Mouse (Mus musculus) stomach, postnatal 0 days (tissue): ENCODE results near the gene Cyp2d10. TPM values are rescaled to one million over a fixed set of nuclear protein-coding genes. Genes with fewer than 3 reads are reported as not detected.

Source experiments
- ATAC-seq: fragments of 200-750 bp; cut with Nextera tagmentation; 2 replicates; pipeline ENCODE4 v1.8.0; 2017; ENCODE audit not compliant: low FRiP score, low TSS enrichment
- DNase-seq: peaks from one replicate; pipeline ENCODE4 v3.0.0-alpha.2; 2016; ENCODE audit warnings: low spot score
- H3K27ac ChIP-seq: fragments of 300-500 bp; sonication (generic); replicated peaks from 2 replicates; pipeline ENCODE4 v1.5.1; 2014; ENCODE audit warnings: mild to moderate bottlenecking, control low read depth
- H3K27me3 ChIP-seq: fragments of 300-500 bp; sonication (generic); 2 replicates; pipeline ENCODE4 v1.6.1; 2014; ENCODE audit warnings: low read length; ENCODE audit not compliant: control insufficient read depth, insufficient read depth
- H3K36me3 ChIP-seq: fragments of 300-500 bp; sonication (generic); 2 replicates; pipeline ENCODE4 v1.6.1; 2014; ENCODE audit warnings: low read length, mixed read lengths; ENCODE audit not compliant: control insufficient read depth, insufficient read depth
- H3K4me1 ChIP-seq: fragments of 300-500 bp; sonication (generic); replicated peaks from 2 replicates; pipeline ENCODE4 v1.6.1; 2014; ENCODE audit warnings: antibody characterized with exemption; ENCODE audit not compliant: control insufficient read depth, insufficient read depth
- H3K4me2 ChIP-seq: fragments of 300-500 bp; sonication (generic); replicated peaks from 2 replicates; pipeline ENCODE4 v1.6.1; 2014; ENCODE audit warnings: low read depth, mild to moderate bottlenecking, control low read depth, moderate library complexity
- H3K4me3 ChIP-seq: fragments of 300-500 bp; sonication (generic); 2 replicates; pipeline ENCODE4 v1.5.1; 2014; ENCODE audit warnings: low read depth, low read length, control low read depth
- H3K9ac ChIP-seq: fragments of 300-500 bp; sonication (generic); 2 replicates; pipeline ENCODE4 v1.6.1; 2014; ENCODE audit warnings: mild to moderate bottlenecking, low read length, control low read depth, mixed read lengths
- H3K9me3 ChIP-seq: fragments of 300-500 bp; sonication (generic); 2 replicates; pipeline ENCODE4 v1.6.1; 2016; ENCODE audit warnings: low read length; ENCODE audit not compliant: control insufficient read depth
- CTCF ChIP-seq: IDR thresholded peaks from 2 replicates; pipeline ENCODE4 v1.5.1; 2016; ENCODE audit warnings: antibody characterized with exemption, low read depth, mild to moderate bottlenecking, moderate library complexity
- EP300 ChIP-seq: optimal IDR thresholded peaks from 2 replicates; pipeline ENCODE3; 2016; ENCODE audit warnings: antibody characterized with exemption
- WGBS: fragments of 180-500 bp; shearing (Covaris S2); extraction: QIAGEN DNeasy Blood & Tissue Kit; methylation state at CpG from one replicate; pipeline ENCODE4 v1.1.7; 2014; 5-methylcytosine and 5-hydroxymethylcytosine counted together
- polyA plus RNA-seq: library from polyadenylated mRNA; unstranded; fragments of >200 nt; fragmentation: Nextera tagmentation; extraction: Ambion mirVana; gene quantifications from 2 replicates; pipeline ENCODE4 v1.2.1, GENCODE M21; 2015

The Cyp2d10 gene
- polyA plus RNA-seq, 1 experiment from 2014 or later = 2.1 TPM

GRCm38 (mm10) chr15:82378261-82379180 lies 28.5 kb downstream of the Cyp2d10 start:
- H3K9ac ChIP-seq = 0 out of 2 replicates have a peak overlapping the region, but pooled peaks have one; percentile 18
- DNase-seq = no peak
- no peaks in the 10 kb centered on the region for H3K27me3 ChIP-seq
- peak overlapping the region; percentile 92 for H3K27ac ChIP-seq
- no peaks in the 10 kb centered on the region; the same call in 1 of the 2 replicates for H3K4me1 ChIP-seq
- no peak for ATAC-seq
- WGBS = 35% methylated on average over 15 of the region's 15 CpGs
- no peaks in the 10 kb centered on the region for H3K9me3 ChIP-seq
- peak overlapping the region; percentile 45; the same call in 1 of the 2 replicates for H3K4me3 ChIP-seq
- TF ChIP-seq CTCF (no peak), EP300 (no peak)
- H3K36me3 ChIP-seq = no peaks in the 10 kb centered on the region
- peak overlapping the region; percentile 72 for H3K4me2 ChIP-seq

GRCm38 (mm10) chr15:82377701-82378100 lies 29.3 kb downstream of the Cyp2d10 start:
- Histone ChIP-seq H3K9ac (no peak overlapping the region), H3K27me3 (no peaks in the 10 kb centered on the region), H3K36me3 (no peaks in the 10 kb centered on the region), H3K27ac (peak overlapping the region; percentile 92), H3K4me3 (no peak overlapping the region), H3K9me3 (no peaks in the 10 kb centered on the region), H3K4me1 (no peaks in the 10 kb centered on the region; the same call in 1 of the 2 replicates), H3K4me2 (peak overlapping the region; percentile 72)
- no peak for ATAC-seq
- no peak for TF ChIP-seq EP300
- no peak for TF ChIP-seq CTCF
- no peak for DNase-seq
- WGBS = 73% methylated on average over 5 of the region's 5 CpGs

- 46% methylated on average over 17 of the region's 17 CpGs for WGBS
- Histone ChIP-seq H3K36me3 (no peaks in the 10 kb centered on the region), H3K4me3 (no peak overlapping the region), H3K9ac (no peak overlapping the region), H3K27me3 (no peaks in the 10 kb centered on the region), H3K9me3 (no peaks in the 10 kb centered on the region), H3K27ac (peak overlapping the region; percentile 80), H3K4me1 (no peaks in the 10 kb centered on the region; the same call in 1 of the 2 replicates), H3K4me2 (no peak overlapping the region)
- no peak for TF ChIP-seq CTCF
- DNase-seq (no peak), ATAC-seq (peak; percentile 46; the same call in 1 of the 2 replicates)
These were observed 30.4 kb downstream of the Cyp2d10 start for GRCm38 (mm10) chr15:82376393-82377138.

GRCm38 (mm10) chr15:82375855-82376254 lies 31.1 kb downstream of the Cyp2d10 start:
- no peak overlapping the region for H3K4me2 ChIP-seq
- ATAC-seq (no peak), DNase-seq (no peak)
- H3K27ac ChIP-seq = peak overlapping the region; percentile 80; the same call in 1 of the 2 replicates
- TF ChIP-seq EP300 (no peak), CTCF (no peak)
- H3K9ac ChIP-seq = no peak overlapping the region
- H3K9me3 ChIP-seq = no peaks in the 10 kb centered on the region
- H3K36me3 ChIP-seq = no peaks in the 10 kb centered on the region
- no peak overlapping the region for H3K4me3 ChIP-seq
- 78% methylated on average over 9 of the region's 9 CpGs for WGBS
- H3K4me1 ChIP-seq = no peaks in the 10 kb centered on the region; the same call in 1 of the 2 replicates
- H3K27me3 ChIP-seq = no peaks in the 10 kb centered on the region

- DNase-seq = no peak
- Histone ChIP-seq H3K4me3 (no peak overlapping the region), H3K4me1 (no peaks in the 10 kb centered on the region; the same call in 1 of the 2 replicates), H3K27me3 (no peaks in the 10 kb centered on the region), H3K27ac (no peak overlapping the region), H3K4me2 (no peak overlapping the region), H3K9ac (no peak overlapping the region), H3K36me3 (no peaks in the 10 kb centered on the region), H3K9me3 (no peaks in the 10 kb centered on the region)
- TF ChIP-seq EP300 (no peak), CTCF (no peak)
- no peak for ATAC-seq
- WGBS = 84% methylated on average over 5 of the region's 5 CpGs
These were observed 32.6 kb downstream of the Cyp2d10 start for GRCm38 (mm10) chr15:82374437-82374836.
